Mouse (Mus musculus): ENCODE results near the gene Stk16. TPM values are rescaled to one million over a fixed set of nuclear protein-coding genes. Genes with fewer than 3 reads are reported as not detected.
A peak's percentile ranks its signal among the peaks of the same experiment; 100 is the strongest.

Stk16 gene
- polyA plus RNA-seq, 1 experiment from 2014 or later = 116 TPM

DNA sequence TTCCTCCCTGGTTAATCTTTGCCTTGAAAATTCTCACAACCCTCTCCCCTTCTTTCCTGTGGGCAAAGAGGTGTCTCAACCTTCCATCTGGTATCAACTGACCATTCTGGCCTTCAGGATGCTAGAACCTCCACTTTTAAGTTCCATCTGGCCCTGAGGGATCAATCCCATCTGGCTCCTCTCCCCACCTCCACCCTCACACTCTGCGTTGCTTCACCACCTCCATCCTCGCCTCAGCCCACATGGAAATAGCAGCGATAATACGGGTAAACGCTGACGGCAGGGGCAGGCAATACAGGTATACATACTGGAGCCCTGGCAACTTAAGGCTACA lies 7.2 kb downstream of the Stk16 start:
- Histone ChIP-seq H3K27me3 (replicated peaks; ENCODE audit: control insufficient read depth, insufficient read depth, low read length) (peaks cover 41% of the 10 kb centered on the region), H3K4me2 (ENCODE audit: low read length) (peak overlapping the region; percentile 99), H3K9me3 (ENCODE audit: control insufficient read depth, low read length) (no peaks in the 10 kb centered on the region), H3K4me1 (replicated peaks; ENCODE audit: control insufficient read depth, insufficient read depth, low read length) (peaks cover 13% of the 10 kb centered on the region), H3K4me3 (ENCODE audit: low read depth, low read length) (peak overlapping the region; percentile 59), H3K27ac (ENCODE audit: low read depth) (no peak overlapping the region), H3K36me3 (ENCODE audit: control insufficient read depth, insufficient read depth, low read length) (peaks cover 29% of the 10 kb centered on the region), H3K9ac (ENCODE audit: low read length) (no peak overlapping the region; the same call in 1 of the 2 replicates)
- WGBS = 2% methylated on average over 6 of the region's 6 CpGs
- DNase-seq (ENCODE audit: low spot score) = no peak
- no peak for ATAC-seq (replicated peaks; ENCODE audit: low FRiP score, low TSS enrichment, low read depth)

DNA sequence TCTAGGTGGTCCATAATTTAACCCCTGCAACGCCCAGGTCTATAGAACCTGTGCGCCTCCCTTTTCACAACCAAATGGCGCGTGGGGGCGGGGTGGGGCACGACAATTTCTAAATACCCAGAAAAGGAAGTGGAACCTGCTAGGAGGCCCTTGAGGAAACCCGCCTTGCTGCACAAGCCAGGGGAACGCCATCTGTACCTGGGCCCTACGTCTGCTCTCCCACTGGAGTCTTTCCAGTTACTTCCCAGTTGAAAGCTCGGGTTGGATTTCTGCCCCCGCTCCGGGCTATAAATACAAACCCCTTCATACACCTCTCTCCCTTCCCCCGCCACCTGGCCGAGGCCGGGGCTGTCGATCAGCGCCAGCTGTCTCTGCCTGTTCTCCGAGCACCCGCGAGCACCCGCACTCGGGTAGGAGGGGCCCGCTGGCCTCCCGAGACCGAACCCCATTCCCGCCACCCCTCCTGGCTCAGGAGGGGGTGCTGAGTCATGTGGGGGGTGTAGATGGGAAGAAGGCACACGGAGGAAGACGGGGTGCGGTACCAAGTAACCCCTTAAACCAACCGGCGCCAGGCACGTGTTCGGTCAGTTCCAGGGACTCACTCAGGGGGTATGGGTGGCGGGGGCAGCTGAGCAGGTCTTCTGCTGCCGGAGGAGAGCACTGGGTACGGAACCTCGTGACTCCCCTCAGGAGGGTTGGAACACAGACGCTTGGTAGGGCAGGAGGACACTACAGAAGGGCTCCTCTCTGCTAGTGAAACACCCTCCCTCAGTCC lies 7.8 kb downstream of the Stk16 start:
- Histone ChIP-seq H3K9ac (ENCODE audit: low read length) (peak overlapping the region; percentile 45), H3K27ac (ENCODE audit: low read depth) (no peak overlapping the region), H3K36me3 (ENCODE audit: control insufficient read depth, insufficient read depth, low read length) (peaks cover 24% of the 10 kb centered on the region), H3K9me3 (ENCODE audit: control insufficient read depth, low read length) (no peaks in the 10 kb centered on the region), H3K4me2 (ENCODE audit: low read length) (peak overlapping the region; percentile 99), H3K4me3 (ENCODE audit: low read depth, low read length) (peak overlapping the region; percentile 59), H3K27me3 (replicated peaks; ENCODE audit: control insufficient read depth, insufficient read depth, low read length) (peaks cover 41% of the 10 kb centered on the region), H3K4me1 (replicated peaks; ENCODE audit: control insufficient read depth, insufficient read depth, low read length) (peaks cover 12% of the 10 kb centered on the region)
- DNase-seq (ENCODE audit: low spot score) (peak; percentile 58), ATAC-seq (replicated peaks; ENCODE audit: low FRiP score, low TSS enrichment, low read depth) (peak; percentile 29)
- WGBS = under 1% methylated on average over 38 of the region's 38 CpGs

DNA sequence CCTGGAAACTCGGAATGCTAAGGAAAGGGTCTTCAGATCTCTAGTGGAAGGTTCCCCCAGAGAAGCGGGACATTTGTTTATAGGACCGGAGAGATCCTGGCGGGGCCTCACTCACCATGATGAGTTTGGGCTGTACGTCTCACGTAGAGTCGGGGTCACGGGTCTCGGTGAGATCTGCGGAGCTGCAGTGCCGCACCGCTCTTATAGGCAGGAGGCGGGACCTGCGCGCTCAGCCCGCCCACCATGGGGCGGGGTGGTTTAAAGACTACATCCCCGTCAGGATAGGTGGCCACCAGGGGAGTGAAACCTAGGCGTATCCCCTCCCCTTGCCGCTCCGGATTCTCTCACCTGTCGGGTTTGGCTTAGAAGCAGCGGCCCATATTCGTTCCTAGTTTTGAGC lies 8.4 kb downstream of the Stk16 start:
- H3K4me3 ChIP-seq (ENCODE audit: low read depth, low read length) = peak overlapping the region; percentile 59
- H3K27me3 ChIP-seq (replicated peaks; ENCODE audit: control insufficient read depth, insufficient read depth, low read length) = peaks cover 41% of the 10 kb centered on the region
- H3K9ac ChIP-seq (ENCODE audit: low read length) = peak overlapping the region; percentile 45
- H3K4me1 ChIP-seq (replicated peaks; ENCODE audit: control insufficient read depth, insufficient read depth, low read length) = peaks cover 6% of the 10 kb centered on the region
- peaks cover 18% of the 10 kb centered on the region for H3K36me3 ChIP-seq (ENCODE audit: control insufficient read depth, insufficient read depth, low read length)
- ATAC-seq (replicated peaks; ENCODE audit: low FRiP score, low TSS enrichment, low read depth) (peak; percentile 93), DNase-seq (ENCODE audit: low spot score) (peak; percentile 93)
- H3K4me2 ChIP-seq (ENCODE audit: low read length) = peak overlapping the region; percentile 99
- no peaks in the 10 kb centered on the region for H3K9me3 ChIP-seq (ENCODE audit: control insufficient read depth, low read length)
- under 1% methylated on average over 24 of the region's 24 CpGs for WGBS
- H3K27ac ChIP-seq (ENCODE audit: low read depth) = no peak overlapping the region

DNA sequence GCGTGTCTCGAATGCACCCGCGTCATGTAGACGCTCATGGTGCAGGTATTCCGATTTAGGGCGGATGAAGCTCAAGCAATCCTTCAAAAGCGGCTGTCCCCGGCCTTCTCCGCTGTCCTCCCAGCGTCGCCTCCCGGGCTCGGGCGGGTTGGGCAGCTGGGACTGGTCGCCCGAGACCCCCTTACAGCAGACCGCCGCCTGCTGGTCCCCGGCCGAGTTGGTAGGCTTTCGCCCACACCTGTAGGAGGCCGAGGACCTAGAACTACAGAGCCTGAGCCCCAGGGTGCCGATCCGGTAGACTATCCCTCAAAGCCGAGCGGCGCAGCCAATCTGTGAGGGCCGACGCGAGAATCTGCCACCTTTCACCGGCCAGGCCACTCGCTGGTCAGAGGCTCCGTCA lies 8.9 kb downstream of the Stk16 start, which contains the start of gene Tuba4a:
Gene Tuba4a (minus strand): TSS at position 335 of the 400 bp plus-strand sequence.
- no peak for DNase-seq (ENCODE audit: low spot score)
- H3K4me3 ChIP-seq (ENCODE audit: low read depth, low read length) = peak within 1 kb of the TSS; percentile 59
- ATAC-seq (replicated peaks; ENCODE audit: low FRiP score, low TSS enrichment, low read depth) = peak; percentile 29
- no peak within 1 kb of the TSS for H3K27ac ChIP-seq (ENCODE audit: low read depth)
- H3K9me3 ChIP-seq (ENCODE audit: control insufficient read depth, low read length) = no peaks in the 10 kb centered on the region
- H3K9ac ChIP-seq (ENCODE audit: low read length) = peak within 1 kb of the TSS; percentile 45
- 2% methylated on average over 34 of the region's 34 CpGs for WGBS
- peaks cover 5% of the 10 kb centered on the region for H3K4me1 ChIP-seq (replicated peaks; ENCODE audit: control insufficient read depth, insufficient read depth, low read length)
- peaks cover 13% of the 10 kb centered on the region for H3K36me3 ChIP-seq (ENCODE audit: control insufficient read depth, insufficient read depth, low read length)
- peak within 1 kb of the TSS; percentile 99 for H3K4me2 ChIP-seq (ENCODE audit: low read length)
- H3K27me3 ChIP-seq (replicated peaks; ENCODE audit: control insufficient read depth, insufficient read depth, low read length) = peaks cover 41% of the 10 kb centered on the region

DNA sequence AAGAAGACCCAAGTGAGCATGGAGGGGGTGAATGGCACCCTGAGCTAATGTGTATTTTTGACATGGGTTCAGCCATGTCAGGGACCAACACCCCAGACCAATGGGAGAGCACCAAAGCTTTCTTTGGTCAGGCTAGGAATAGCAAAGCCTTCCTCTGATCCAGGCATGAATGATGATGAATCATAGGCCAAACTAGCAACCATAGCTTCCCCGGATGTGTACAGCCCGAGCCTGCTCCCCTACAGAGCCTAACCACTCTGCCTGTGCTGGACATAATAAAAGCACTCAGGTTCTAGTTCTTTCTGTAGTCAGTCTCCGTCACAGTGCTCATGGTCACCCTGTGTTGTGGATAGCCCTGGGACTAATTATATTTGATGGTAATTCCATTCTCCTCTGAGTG lies 10.9 kb downstream of the Stk16 start:
- 86% methylated on average over 3 of the region's 3 CpGs for WGBS
- Histone ChIP-seq H3K27me3 (replicated peaks; ENCODE audit: control insufficient read depth, insufficient read depth, low read length) (peaks cover 41% of the 10 kb centered on the region), H3K27ac (ENCODE audit: low read depth) (no peak overlapping the region), H3K4me2 (ENCODE audit: low read length) (no peak overlapping the region), H3K36me3 (ENCODE audit: control insufficient read depth, insufficient read depth, low read length) (no peaks in the 10 kb centered on the region; the same call in 1 of the 2 replicates), H3K4me3 (ENCODE audit: low read depth, low read length) (no peak overlapping the region), H3K4me1 (replicated peaks; ENCODE audit: control insufficient read depth, insufficient read depth, low read length) (peaks cover 5% of the 10 kb centered on the region), H3K9me3 (ENCODE audit: control insufficient read depth, low read length) (no peaks in the 10 kb centered on the region), H3K9ac (ENCODE audit: low read length) (no peak overlapping the region)
- DNase-seq (ENCODE audit: low spot score) (no peak), ATAC-seq (replicated peaks; ENCODE audit: low FRiP score, low TSS enrichment, low read depth) (no peak)

DNA sequence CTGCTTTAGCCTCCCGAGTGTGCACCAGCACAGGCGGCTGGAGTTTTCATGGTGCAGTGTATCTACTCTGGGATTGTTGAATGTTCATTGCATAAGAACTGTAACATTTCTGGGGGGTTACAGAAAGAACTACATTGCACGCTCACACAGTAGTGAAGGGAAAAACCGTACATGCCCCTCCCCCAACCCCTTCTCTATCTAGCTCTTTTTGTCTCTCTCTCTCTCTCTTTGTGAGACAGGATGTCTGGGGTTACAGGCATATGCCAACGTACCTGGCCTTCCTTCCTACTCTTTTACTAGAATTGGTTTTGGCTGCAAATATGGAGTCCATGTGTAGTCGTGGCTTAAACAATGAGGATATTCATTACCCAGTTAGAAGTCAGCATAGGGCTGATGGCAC lies 12.3 kb downstream of the Stk16 start:
- Histone ChIP-seq H3K36me3 (ENCODE audit: control insufficient read depth, insufficient read depth, low read length) (no peaks in the 10 kb centered on the region), H3K4me2 (ENCODE audit: low read length) (no peak overlapping the region), H3K4me1 (replicated peaks; ENCODE audit: control insufficient read depth, insufficient read depth, low read length) (peaks cover 5% of the 10 kb centered on the region), H3K27me3 (replicated peaks; ENCODE audit: control insufficient read depth, insufficient read depth, low read length) (peaks cover 35% of the 10 kb centered on the region), H3K9ac (ENCODE audit: low read length) (no peak overlapping the region), H3K4me3 (ENCODE audit: low read depth, low read length) (no peak overlapping the region), H3K27ac (ENCODE audit: low read depth) (no peak overlapping the region), H3K9me3 (ENCODE audit: control insufficient read depth, low read length) (no peaks in the 10 kb centered on the region)
- ATAC-seq (replicated peaks; ENCODE audit: low FRiP score, low TSS enrichment, low read depth) (no peak), DNase-seq (ENCODE audit: low spot score) (no peak)
- 85% methylated on average over 6 of the region's 6 CpGs for WGBS

DNA sequence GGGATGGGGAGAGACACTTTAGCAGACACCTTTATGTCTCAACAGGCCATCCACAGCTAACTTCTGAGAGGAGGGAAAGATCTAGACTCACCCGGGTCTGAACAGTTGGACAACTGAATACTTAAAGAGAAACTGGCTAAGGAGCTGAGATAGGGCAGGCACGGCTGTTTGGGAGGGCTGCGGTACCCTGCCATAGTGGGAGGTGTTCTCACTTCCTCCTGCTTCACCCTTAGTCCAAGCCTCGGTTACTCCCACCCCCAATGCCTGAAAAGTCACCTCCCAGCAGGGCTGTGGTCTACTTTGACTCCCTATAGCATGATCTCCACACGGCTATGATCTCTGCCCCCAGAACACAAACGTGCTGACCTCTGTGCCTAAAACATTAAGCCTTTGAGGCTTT lies 12.9 kb downstream of the Stk16 start:
- no peaks in the 10 kb centered on the region for H3K36me3 ChIP-seq (ENCODE audit: control insufficient read depth, insufficient read depth, low read length)
- ATAC-seq (replicated peaks; ENCODE audit: low FRiP score, low TSS enrichment, low read depth) = no peak
- H3K4me1 ChIP-seq (replicated peaks; ENCODE audit: control insufficient read depth, insufficient read depth, low read length) = peaks cover 5% of the 10 kb centered on the region
- H3K4me2 ChIP-seq (ENCODE audit: low read length) = no peak overlapping the region
- H3K27me3 ChIP-seq (replicated peaks; ENCODE audit: control insufficient read depth, insufficient read depth, low read length) = peaks cover 29% of the 10 kb centered on the region
- no peaks in the 10 kb centered on the region for H3K9me3 ChIP-seq (ENCODE audit: control insufficient read depth, low read length)
- no peak overlapping the region for H3K4me3 ChIP-seq (ENCODE audit: low read depth, low read length)
- no peak overlapping the region for H3K27ac ChIP-seq (ENCODE audit: low read depth)
- no peak overlapping the region for H3K9ac ChIP-seq (ENCODE audit: low read length)
- no peak for DNase-seq (ENCODE audit: low spot score)
- 71% methylated on average over 6 of the region's 6 CpGs for WGBS

DNA sequence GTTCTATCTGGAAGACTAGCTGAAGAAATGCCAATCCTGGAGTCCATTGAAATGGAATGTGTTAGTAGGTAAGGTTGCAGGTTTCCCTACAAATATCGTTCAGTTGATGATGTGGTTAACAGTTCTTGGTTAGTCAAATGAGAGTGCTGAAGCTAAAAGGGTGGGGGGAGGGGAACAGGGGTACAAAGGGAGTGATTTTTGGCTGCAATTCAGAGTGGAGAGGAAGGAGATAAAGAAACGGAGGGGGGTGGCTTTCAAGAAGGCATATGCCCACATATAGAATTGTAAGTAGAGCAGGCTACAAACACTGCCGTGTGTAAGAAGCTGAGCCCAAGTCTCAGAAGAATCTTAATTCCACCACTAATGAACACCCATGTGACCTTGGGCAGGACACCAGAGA lies 14.8 kb downstream of the Stk16 start:
- DNase-seq (ENCODE audit: low spot score) (no peak), ATAC-seq (replicated peaks; ENCODE audit: low FRiP score, low TSS enrichment, low read depth) (no peak)
- Histone ChIP-seq H3K27me3 (replicated peaks; ENCODE audit: control insufficient read depth, insufficient read depth, low read length) (peaks cover 10% of the 10 kb centered on the region), H3K4me3 (ENCODE audit: low read depth, low read length) (no peak overlapping the region), H3K4me1 (replicated peaks; ENCODE audit: control insufficient read depth, insufficient read depth, low read length) (no peaks in the 10 kb centered on the region), H3K9me3 (ENCODE audit: control insufficient read depth, low read length) (no peaks in the 10 kb centered on the region), H3K36me3 (ENCODE audit: control insufficient read depth, insufficient read depth, low read length) (no peaks in the 10 kb centered on the region), H3K4me2 (ENCODE audit: low read length) (no peak overlapping the region), H3K27ac (ENCODE audit: low read depth) (no peak overlapping the region), H3K9ac (ENCODE audit: low read length) (no peak overlapping the region)
- 79% methylated on average over 3 of the region's 3 CpGs for WGBS

DNA sequence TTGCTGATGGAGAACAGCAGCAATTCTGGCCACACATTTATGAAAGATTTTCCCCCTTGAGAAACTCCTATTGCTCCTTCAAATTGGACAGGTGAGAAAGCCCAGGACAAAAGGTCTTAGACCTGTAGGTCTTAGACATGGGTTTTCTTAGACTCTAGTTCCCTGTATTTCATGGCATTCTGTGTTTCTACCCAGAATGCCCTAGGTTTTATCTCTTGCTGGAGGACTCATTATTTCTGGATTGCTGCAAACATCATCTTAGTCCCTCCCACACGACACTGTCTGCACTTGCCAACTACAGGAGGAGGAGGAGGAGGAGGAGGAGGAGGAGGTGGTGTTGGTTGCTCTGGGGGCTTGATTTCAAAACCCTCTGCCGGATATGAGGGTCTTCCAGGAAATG lies 15.5 kb downstream of the Stk16 start:
- Histone ChIP-seq H3K4me1 (replicated peaks; ENCODE audit: control insufficient read depth, insufficient read depth, low read length) (no peaks in the 10 kb centered on the region), H3K36me3 (ENCODE audit: control insufficient read depth, insufficient read depth, low read length) (no peaks in the 10 kb centered on the region), H3K27ac (ENCODE audit: low read depth) (no peak overlapping the region), H3K27me3 (replicated peaks; ENCODE audit: control insufficient read depth, insufficient read depth, low read length) (peaks cover 4% of the 10 kb centered on the region), H3K9ac (ENCODE audit: low read length) (no peak overlapping the region), H3K4me3 (ENCODE audit: low read depth, low read length) (no peak overlapping the region), H3K4me2 (ENCODE audit: low read length) (no peak overlapping the region), H3K9me3 (ENCODE audit: control insufficient read depth, low read length) (no peaks in the 10 kb centered on the region)
- ATAC-seq (replicated peaks; ENCODE audit: low FRiP score, low TSS enrichment, low read depth) (no peak), DNase-seq (ENCODE audit: low spot score) (no peak)
- 58% methylated on average over 2 of the region's 2 CpGs for WGBS
